8 mouse cellular contexts compared by ENCODE assay signal in the genomic region with DNA sequence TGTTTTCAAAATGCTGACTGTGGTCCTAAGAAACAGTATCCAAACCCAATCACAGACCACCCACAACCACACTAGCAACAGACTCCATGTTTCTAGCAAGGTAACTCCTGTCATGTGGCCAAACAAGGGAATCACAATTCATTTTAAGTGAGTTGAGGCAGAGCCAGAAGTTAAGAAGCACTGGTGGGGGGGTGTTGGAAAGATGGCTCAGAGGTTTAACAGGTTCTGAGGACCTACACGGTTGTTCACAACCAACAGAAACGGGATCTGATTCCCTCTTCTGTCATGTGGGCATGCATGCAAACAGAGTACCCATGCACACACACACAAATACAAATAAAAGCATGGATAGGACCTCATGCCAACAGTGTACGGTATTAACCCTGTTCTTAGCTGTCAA. TPM values are rescaled to one million over a fixed set of nuclear protein-coding genes. Genes with fewer than 3 reads are reported as not detected.
DNase-seq lines count a peak whose midpoint lies in the region; ATAC-seq and TF ChIP-seq lines count a peak whose summit lies in the region.

No protein-coding gene starts in this region.

- intact Hi-C loops in gastrocnemius, adult 2 months (cut with DNase I): loop anchor here (2.0 kb wide), 1 partner anchor 65 kb away; the partner anchor contains the start of gene Pithd1

- WGBS in forebrain, embryonic 11.5 days: 7% methylated on average over 3 of the region's 3 CpGs
- WGBS in liver, embryonic 13.5 days (ENCODE audit: insufficient replicate concordance): 2% methylated on average over 3 of the region's 3 CpGs

- H3K9me3 ChIP-seq in forebrain, embryonic 11.5 days (ENCODE audit: control insufficient read depth, low read length): no peaks in the 10 kb centered on the region
- no peaks in the 10 kb centered on the region for H3K9me3 ChIP-seq in liver, embryonic 13.5 days (replicated peaks)

- ATAC-seq in forebrain, embryonic 11.5 days (replicated peaks; ENCODE audit: low FRiP score): no peak
- no peak for ATAC-seq in liver, embryonic 13.5 days (ENCODE audit: low read depth)
- no peak for ATAC-seq in megakaryocyte-erythroid progenitor cell, adult 5-6 weeks (replicated peaks; ENCODE audit: low FRiP score, low TSS enrichment, poor library complexity, severe bottlenecking)

- peaks cover 9% of the 10 kb centered on the region for H3K36me3 ChIP-seq in forebrain, embryonic 11.5 days (ENCODE audit: control insufficient read depth, insufficient read depth, low read length)
- H3K36me3 ChIP-seq in liver, embryonic 13.5 days: peaks cover 52% of the 10 kb centered on the region

- H3K27ac ChIP-seq in gastrocnemius, adult 2 months: peak overlapping the region; percentile 91
- no peak overlapping the region for H3K27ac ChIP-seq in forebrain, embryonic 11.5 days (ENCODE audit: low read depth, low read length)
- peak overlapping the region; percentile 84 for H3K27ac ChIP-seq in liver, embryonic 13.5 days

- H3K4me2 ChIP-seq in forebrain, embryonic 11.5 days (ENCODE audit: low read depth, low read length, severe bottlenecking): peak overlapping the region; percentile 93
- peak overlapping the region; percentile 79 for H3K4me2 ChIP-seq in liver, embryonic 13.5 days

- H3K9ac ChIP-seq in forebrain, embryonic 11.5 days (ENCODE audit: low read length): peak overlapping the region; percentile 99
- peak overlapping the region; percentile 97 for H3K9ac ChIP-seq in liver, embryonic 13.5 days

- no peaks in the 10 kb centered on the region for H3K27me3 ChIP-seq in forebrain, embryonic 11.5 days (ENCODE audit: control insufficient read depth, insufficient read depth, low read length)
- peaks cover 9% of the 10 kb centered on the region; the same call in 1 of the 2 replicates for H3K27me3 ChIP-seq in liver, embryonic 13.5 days

- peak overlapping the region; percentile 93 for H3K4me3 ChIP-seq in gastrocnemius, adult 2 months
- H3K4me3 ChIP-seq in forebrain, embryonic 11.5 days (ENCODE audit: low read depth, low read length): peak overlapping the region; percentile 96
- peak overlapping the region; percentile 93 for H3K4me3 ChIP-seq in liver, embryonic 13.5 days (replicated peaks)

- H3K4me1 ChIP-seq in forebrain, embryonic 11.5 days (replicated peaks; ENCODE audit: control insufficient read depth, insufficient read depth, low read length): peaks cover 11% of the 10 kb centered on the region; the same call in 1 of the 2 replicates
- H3K4me1 ChIP-seq in liver, embryonic 13.5 days (replicated peaks): peaks cover 58% of the 10 kb centered on the region

- DNase-seq in gastrocnemius, adult 2 months: no peak
- DNase-seq in gastrocnemius, postnatal 25 days: no peak
- peak; percentile 45 for DNase-seq in 416B (ENCODE audit: low read depth)
- no peak for DNase-seq in forebrain, embryonic 11.5 days (ENCODE audit: low spot score)
- no peak for DNase-seq in liver, embryonic 13.5 days
- no peak for DNase-seq in thymus, postnatal 25 days
- DNase-seq in frontal cortex, postnatal 14 days (ENCODE audit: low spot score in 2 of 2): no peak

- no peak for TF ChIP-seq CTCF in gastrocnemius, adult 2 months (IDR thresholded peaks at IDR 0.05)

RNA-seq across cellular contexts. Expression of gene Rpl11, which starts 1.2 kb away (rescaled TPM):
- 100 to 1,000 TPM; 215 to 256 TPM for total RNA-seq in gastrocnemius, adult 2 months (2021)
- total RNA-seq in gastrocnemius, postnatal 25 days (2021): 100 to 1,000 TPM; 209 to 218 TPM
- 388 and 392 TPM in 2 replicates for polyA plus RNA-seq in forebrain, embryonic 11.5 days (2014; fragmentation: Nextera tagmentation; extraction: Ambion mirVana)
- 341 and 377 TPM in 2 replicates for polyA plus RNA-seq in liver, embryonic 13.5 days (2015; fragmentation: Nextera tagmentation; extraction: Ambion mirVana)
- total RNA-seq in megakaryocyte-erythroid progenitor cell, adult 5-6 weeks (2014; fragmentation: Nextera tagmentation): 1,812 and 1,837 TPM in 2 replicates
- 1,215 and 1,345 TPM in 2 replicates for total RNA-seq in megakaryocyte-erythroid progenitor cell, adult 5-6 weeks (2017)

RNA-seq across cellular contexts. Expression of gene Eloa, which starts 30.5 kb away (rescaled TPM):
- total RNA-seq in gastrocnemius, adult 2 months (2021): 10 to 100 TPM; 58.9 to 63.4 TPM
- 10 to 100 TPM; 45.3 to 50.6 TPM for total RNA-seq in gastrocnemius, postnatal 25 days (2021)
- 41.0 and 43.9 TPM in 2 replicates for polyA plus RNA-seq in forebrain, embryonic 11.5 days (2014; fragmentation: Nextera tagmentation; extraction: Ambion mirVana)
- polyA plus RNA-seq in liver, embryonic 13.5 days (2015; fragmentation: Nextera tagmentation; extraction: Ambion mirVana): 27.7 and 35.1 TPM in 2 replicates
- 41.0 and 41.3 TPM in 2 replicates for total RNA-seq in megakaryocyte-erythroid progenitor cell, adult 5-6 weeks (2014; fragmentation: Nextera tagmentation)
- total RNA-seq in megakaryocyte-erythroid progenitor cell, adult 5-6 weeks (2017): 48.9 and 51.8 TPM in 2 replicates

Comparison
In these comparisons a context has a peak if more than half of its experiments do, and no peak if none do; other contexts are left out.
1. RNA of gene Rpl11, which starts 1.2 kb away (total RNA-seq): 1,215 to 1,837 TPM in megakaryocyte-erythroid progenitor cell, adult 5-6 weeks; 215 to 256 TPM in gastrocnemius, adult 2 months and 209 to 218 TPM in gastrocnemius, postnatal 25 days; every median in the first group is over 4 times any median in the second.
2. Peak in every context shown above with its lines, with median percentiles within 50 percentile points of each other: H3K4me3 ChIP-seq.